Mouse (Mus musculus) cerebral cortex, adult 2 months (tissue): ENCODE results near the gene Irgm1.

Experiments
- WGBS: fragments of 180-500 bp; shearing (Covaris S2); methylation state at CpG from one replicate; pipeline ENCODE4 v1.1.7; 2018; 5-methylcytosine and 5-hydroxymethylcytosine counted together

The Irgm1 gene

DNA sequence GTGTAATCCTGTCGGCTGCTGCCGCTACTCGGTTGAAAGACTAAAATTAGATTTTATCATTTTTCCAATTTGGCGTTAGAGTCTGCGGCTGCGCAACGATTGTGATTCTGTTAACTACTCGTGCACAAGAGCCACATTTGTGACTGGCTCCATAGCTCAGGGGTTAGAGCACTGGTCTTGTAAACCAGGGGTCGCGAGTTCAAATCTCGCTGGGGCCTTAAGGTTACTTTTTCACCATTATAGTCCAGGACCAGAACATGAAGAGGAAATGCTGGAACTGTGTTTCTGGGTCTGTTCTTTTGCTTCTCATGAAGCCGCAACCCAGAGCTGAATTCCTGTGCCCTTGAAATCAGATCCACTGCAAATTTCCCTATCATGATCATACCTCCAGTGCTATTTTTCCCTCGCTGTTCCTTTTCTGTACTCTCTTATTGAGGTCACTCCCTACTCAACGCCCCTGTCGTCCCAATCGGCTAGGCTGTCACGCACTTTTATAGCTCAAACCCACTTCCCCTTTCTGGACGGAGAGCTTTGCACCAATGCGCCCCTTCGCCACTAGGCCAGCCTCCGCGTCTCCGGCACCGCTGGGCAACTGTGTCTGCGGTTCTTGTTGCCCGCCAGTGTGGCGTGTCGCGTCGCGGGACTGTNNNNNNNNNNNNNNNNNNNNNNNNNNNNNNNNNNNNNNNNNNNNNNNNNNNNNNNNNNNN lies 17.9 kb downstream of the Irgm1 start:
- 4% methylated on average over 31 of the region's 31 CpGs for WGBS

DNA sequence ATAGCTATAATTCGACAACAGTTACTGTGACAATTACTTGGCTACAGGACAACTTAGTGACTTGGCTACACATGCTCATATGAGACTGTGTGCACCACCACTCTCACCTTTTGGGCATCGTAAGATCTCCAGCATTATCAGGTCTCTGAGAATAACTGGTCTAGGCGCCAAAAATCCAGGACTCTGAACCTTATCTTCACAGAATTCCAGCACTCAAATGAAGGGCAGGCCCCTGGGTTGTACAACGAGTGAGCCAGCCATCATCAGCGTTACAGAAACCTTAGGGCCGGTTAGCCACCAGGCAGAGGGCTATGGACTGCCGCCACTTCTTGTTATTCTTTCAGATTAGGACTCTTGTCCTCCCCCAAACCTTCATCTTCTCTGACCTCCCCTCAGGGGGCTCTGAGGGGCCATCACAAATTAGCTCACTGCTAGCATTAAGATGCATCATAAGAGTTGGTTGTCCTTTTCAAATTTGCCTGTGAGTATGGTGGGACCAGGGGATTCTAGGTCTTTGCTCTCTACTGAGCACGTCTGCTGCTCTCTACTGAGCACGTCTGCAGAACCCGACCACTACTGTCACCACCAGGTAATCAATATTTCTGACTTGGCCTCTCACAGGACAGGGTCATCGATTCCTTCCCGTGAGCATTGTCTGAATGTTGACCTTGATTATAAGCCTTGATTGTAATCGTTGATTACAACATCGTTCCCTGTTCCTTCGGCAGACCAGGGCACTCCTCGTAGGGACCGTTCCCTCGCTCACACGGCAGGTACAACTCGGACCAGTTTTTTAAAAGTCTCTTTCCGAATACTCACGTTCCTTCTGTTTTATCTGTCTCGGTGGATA lies 18.6 kb downstream of the Irgm1 start:
- 12% methylated on average over 23 of the region's 23 CpGs for WGBS

DNA sequence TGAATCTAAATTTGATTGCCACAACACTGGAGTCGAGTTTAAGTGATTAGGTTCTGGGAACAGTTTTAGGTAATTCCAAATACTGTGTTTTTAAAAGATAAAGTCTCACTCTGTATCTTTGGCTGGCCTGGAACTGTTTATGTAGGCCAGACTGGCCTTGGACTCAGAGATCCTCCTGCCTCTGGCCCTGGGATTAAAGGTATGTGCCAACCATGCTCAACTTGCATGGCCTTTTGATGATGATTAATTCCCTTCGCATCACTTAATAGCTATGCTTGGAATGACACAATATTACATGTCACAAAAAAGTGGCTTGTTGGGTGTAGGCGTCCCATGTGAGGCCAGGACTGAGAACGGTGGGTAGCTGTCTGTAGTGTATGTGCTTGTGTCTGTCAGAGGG lies 19.3 kb downstream of the Irgm1 start:
- 62% methylated on average over 4 of the region's 4 CpGs for WGBS

DNA sequence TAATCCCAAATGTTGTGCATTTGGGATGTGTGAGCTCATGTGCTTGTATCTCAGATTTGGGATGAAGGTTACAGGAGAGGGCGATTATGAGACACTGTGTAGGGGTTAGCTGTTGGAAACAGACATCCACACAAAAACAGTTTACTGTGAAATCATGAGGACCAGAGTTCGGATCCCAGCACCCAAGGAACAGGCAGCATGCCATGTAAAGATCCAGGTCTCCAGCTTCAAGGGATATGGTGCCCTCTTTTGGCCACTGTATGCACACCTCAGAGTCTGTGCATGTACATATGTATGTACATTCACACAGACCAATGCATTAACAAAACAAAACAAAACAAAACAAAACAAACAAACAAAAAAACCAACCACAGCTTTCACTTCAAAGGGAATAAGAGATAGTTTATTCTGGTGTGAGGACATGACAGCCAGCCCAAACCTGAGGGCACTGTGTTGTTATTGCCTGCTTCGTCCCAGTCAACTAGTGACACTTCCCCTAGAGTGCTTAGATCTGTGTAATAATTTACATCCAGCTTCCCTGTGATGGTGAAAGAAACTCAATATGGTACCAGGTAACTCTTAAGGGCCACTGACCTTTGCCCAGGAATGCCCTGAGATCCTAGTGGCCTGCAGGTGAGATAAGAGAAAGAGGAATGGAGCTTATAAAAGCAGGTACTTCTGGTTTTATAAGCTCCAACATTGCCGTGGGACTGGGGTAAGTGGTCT lies 20.1 kb downstream of the Irgm1 start:
- 81% methylated on average over 4 of the region's 4 CpGs for WGBS

DNA sequence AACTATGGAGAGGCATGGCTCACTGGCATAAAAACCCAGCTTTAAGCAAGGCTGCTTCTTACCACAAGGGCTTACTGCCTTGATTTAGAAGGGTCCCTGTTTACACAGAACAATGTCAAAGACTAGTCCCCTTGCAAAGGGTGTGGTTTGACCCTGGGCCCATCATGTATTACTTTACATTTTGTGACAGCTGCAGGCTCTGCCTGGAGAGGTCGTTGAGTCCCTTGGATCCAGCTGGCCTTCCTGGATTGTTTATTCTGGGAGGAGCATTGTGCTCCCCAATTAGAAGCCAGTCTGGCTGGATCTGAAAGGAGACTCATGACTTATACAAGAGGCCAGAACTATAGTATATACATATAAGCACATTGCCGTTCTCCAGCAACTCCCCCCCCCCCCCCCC lies 21.2 kb downstream of the Irgm1 start:
- WGBS = 49% methylated on average over 2 of the region's 2 CpGs

DNA sequence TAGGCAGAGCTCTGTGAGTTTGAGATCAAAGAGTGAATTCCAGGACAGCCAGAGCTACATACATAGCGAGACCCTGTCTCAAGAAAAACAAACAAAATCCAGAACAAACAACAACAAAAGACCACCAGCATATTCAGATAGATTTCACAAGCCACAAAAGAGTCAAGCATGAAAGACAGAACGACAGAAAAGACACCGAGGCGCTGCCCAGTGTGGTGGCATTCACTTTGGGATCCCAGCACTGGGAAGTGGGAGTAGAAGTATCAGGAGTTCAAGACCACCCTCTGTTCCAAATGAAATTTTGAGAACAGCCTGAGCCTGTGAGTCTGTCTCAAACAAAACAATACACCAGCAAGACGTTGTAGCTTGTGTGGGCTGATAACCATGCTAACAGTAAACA lies 24.6 kb downstream of the Irgm1 start:
- 71% methylated on average over 5 of the region's 5 CpGs for WGBS

DNA sequence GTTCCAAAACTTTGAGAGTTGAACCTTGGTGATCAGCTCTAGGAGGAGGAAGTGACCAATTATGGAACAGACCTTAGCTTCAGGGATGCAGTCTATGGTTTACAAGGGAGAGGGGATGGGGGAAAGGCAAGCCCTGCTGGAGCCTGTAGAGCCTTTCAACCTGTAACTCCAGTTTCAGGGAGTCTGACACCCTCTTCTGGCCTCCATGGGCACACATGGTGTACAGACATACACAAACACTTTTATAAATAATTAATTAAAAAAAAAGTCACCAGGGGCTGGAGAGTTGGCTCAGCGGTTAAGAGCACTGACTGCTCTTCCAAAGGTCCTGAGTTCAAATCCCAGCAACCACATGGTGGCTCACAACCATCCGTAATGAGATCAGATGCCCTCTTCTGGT lies 25.1 kb downstream of the Irgm1 start:
- WGBS = 89% methylated on average over 2 of the region's 2 CpGs

DNA sequence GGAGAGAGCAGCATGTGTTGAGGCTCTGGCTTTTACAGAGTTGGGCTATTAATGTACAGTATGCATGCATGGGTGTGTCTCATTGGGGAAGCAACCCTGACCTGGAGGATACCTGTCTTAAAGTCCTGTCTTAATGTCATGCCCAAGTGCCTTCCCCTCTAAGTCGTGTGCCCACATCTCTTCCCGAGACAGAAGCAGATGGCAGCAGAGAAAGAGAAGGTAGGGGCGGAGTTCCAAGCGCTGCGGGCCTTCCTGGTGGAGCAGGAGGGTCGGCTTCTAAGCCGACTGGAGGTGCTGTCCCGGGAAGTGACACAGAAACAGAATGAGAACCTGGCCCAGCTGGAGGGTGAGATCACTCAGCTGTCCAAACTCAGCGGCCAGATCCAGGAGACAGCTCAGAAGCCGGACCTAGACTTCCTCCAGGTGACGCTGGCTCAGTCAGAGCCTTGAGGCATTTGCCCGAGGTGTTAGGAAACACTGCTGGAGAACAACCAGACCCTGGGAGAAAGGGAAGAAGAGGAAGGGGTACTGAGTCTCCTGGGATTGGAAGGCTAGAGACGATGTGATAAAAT lies 26.2 kb downstream of the Irgm1 start:
- WGBS = 66% methylated on average over 13 of the region's 13 CpGs

DNA sequence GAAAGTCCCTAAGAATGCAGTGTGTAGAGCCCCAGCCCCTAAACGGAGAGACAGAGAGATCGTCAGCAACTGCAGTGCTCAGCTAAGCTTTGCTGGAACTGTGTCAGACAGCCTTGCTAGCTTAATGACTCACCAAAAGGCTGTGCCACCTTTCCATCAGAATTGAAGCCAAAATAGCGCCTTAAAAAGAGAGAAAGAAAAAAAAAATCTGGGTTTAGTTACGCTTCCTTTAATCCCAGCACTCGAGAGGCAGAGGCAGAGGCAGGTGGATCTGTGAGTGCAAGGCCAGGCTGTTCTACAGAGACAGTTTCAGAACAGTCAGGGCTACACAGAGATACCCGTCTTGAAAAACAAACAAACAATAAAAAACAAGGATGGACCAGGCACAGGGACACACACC lies 27.2 kb downstream of the Irgm1 start:
- WGBS = 44% methylated on average over 6 of the region's 6 CpGs

DNA sequence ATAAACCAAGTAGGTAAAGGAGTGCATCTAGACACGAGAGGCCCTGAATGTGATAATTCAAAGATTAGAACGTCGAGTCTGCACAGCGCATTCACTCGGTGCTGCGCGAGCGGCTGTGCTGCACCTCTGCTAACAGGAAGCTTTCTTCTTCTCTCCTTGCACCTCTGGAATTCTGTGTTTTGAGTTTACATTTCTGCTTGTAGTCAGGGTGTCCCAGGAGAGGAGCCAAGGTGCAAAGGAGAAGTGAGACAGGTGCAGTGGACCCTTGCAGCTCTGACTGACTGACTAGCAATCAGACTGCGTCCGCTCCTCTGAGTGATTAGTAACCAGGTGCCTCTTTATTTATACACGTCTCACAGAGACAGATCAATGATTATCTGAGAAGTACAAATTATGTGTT lies 28.3 kb downstream of the Irgm1 start:
- WGBS = 93% methylated on average over 11 of the region's 11 CpGs

DNA sequence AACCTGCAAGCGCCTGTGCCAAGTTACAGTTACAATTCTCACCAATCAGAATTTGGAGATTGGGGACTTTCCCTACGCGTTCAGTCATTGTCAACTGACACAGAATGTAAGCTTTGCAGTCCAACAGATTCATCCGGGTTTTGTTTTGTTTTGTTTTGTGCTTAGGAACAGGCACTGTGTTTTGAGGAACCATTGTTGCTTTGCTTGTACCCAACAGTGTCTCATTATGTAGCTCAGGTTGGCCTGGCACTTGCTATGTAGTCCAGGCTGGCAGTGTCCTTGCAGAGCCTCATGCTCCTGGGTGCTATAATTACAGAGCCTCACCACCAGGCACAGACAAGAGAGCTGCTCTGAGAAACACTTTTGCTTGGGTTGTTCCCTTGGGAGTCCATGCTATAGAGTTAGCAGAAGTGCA lies 29.1 kb downstream of the Irgm1 start:
- WGBS = 84% methylated on average over 4 of the region's 4 CpGs

DNA sequence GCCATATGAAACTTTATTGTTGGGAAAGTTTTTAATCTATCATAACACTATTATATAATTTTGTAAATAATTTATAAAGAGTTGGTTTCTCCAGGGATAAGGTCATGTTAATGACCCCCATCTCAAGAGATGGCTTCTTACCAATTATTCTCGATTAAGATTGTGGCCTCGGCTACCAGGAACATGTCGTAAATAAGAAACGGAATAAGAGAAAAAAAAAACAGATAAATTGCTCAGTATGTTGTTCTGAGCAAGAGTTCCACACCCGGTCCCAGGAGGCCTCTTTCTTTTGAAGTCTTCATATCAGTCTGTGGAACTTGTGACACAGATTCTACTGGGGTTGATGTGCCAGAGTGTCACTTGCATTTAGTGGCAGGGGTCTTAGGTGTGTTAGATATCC lies 30.3 kb downstream of the Irgm1 start:
- 92% methylated on average over 5 of the region's 5 CpGs for WGBS

DNA sequence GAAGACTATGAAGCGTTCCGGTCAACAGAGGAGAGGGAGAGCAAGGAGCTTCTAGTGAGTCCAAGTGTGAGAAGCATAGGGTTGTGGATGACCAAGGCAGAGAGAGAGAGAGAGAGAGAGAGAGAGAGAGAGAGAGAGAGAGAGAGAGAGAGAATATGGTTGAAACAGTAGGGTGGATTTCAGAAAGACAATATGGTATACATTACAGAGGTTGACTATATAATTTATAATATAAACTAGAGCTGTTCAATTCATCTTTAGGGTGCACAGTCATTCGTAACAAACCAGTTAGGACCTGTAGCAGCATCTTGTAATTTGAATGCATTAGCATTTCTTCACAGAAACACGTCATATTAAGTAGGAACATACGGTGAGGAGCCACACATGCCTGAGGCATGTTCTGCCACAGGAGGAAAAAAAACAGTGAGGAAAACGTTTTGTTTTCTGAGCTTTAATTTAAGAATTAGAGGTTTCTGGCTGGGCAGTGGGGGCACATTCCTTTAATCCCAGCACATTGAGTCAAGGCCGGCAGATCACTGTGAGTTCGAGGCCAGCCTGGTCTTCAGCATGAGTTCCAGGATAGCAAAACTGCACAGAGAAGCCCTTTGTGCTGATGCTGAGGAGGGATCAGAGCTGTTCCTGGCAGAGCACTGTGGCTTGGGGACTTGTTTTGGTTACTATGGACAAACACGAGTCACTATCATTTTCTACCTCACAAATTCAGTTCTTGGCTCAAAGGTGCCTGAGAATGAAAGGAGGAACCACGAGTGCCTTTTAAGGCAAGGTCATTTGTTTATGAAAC lies 32.4 kb downstream of the Irgm1 start:
- WGBS = 85% methylated on average over 10 of the region's 10 CpGs

DNA sequence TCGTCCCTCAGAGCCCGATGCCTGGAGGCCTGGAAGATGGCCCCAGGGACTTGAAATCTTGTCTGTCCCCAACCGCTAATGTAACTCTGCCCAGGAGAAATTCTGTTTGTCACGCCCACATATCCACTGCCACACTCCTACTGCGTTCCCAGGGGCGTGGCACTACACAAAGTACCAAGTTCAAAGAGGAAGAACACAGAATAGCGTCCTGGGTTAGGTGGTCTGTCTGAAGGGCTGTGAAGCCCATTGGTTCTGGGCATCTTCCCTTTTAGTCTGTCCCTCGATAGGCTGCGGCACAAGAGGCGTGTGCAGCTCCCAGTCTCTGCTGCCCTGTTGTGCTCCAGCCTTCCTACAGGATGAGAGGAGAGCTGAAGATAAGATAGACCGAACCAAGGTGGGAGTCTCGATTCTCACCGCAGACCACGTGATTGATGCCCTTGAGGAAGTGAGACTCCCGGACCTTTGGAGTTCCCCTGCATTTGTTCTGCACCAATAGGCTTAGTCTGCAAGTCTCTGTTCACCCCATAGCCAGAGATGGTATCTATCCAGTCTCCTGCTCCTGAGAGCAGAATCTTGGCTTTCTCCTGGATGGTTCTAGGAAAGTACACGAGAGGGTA lies 33.2 kb downstream of the Irgm1 start:
- 4% methylated on average over 16 of the region's 16 CpGs for WGBS

DNA sequence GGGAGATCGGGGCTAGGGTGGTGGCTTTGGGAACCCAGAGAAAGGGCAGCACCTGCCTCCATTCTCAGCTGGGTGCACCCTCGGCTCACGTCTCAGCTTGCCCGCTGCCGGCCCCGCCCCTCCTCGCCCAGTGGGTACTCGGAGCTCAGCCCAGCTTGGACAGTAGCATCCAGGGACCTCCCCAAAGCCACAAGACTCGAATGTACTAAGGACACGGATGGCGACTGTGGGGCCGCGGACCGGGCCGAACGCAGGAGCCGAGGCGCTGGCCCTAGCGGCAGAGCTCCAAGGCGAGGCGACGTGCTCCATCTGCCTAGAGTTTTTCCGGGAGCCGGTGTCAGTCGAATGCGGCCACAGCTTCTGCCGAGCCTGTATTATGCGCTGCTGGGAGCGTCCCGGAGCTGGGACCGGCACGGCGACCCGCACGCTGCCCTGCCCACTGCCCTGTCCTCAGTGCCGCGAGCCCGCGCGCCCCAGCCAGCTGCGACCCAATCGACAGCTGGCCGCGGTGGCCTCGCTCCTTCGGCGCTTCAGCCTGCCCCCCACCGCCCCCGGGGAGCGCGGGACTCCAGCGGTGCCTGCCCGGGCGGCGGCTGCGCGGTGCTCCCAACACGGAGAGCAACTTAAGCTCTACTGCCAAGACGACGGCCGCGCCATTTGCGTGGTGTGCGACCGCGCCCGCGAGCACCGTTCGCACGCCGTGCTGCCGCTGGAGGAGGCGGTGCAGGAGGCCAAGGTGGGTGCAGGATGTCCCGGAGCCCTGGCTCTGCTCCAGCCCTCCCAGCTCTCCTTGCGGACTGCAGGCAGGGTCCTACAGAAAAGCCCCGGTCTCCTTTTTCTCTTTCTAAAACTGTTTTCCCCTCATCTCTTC lies 33.9 kb downstream of the Irgm1 start:
- under 1% methylated on average over 77 of the region's 77 CpGs for WGBS

DNA sequence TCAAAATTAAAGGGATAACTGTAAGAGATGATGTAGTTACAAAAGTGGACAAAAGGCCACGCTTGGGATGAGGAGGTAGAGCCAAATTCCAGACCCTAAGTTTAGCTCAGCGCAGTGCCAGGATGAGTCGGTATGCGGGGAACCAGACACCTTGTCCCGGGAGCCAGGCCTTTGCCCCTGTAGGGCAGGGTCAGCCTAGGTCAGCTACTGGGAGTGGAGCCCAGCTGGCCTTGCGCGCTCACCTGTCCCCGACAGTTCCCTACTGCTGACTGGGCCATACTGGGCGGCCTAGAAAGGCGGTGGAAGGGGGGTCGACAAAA lies 34.5 kb downstream of the Irgm1 start:
- 33% methylated on average over 11 of the region's 11 CpGs for WGBS

DNA sequence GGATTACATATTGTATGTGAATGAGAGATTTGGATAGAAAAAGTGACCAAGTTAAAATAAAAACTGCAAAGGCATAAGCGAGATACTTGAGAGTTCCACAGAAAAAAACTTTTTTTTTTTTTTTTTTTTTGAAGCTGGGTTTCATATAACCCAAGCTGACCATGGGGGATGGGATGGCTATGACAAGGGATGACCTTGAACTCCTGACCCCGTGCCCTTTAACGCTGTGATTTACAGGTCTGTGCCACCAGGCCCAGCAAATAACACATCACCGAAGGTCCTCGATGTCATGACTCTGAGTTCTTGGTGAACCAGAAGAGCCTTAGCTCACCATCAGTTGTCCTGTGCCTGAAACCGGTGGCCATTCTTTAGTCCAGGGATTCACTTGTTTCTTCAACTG lies 35.6 kb downstream of the Irgm1 start:
- 79% methylated on average over 6 of the region's 6 CpGs for WGBS

DNA sequence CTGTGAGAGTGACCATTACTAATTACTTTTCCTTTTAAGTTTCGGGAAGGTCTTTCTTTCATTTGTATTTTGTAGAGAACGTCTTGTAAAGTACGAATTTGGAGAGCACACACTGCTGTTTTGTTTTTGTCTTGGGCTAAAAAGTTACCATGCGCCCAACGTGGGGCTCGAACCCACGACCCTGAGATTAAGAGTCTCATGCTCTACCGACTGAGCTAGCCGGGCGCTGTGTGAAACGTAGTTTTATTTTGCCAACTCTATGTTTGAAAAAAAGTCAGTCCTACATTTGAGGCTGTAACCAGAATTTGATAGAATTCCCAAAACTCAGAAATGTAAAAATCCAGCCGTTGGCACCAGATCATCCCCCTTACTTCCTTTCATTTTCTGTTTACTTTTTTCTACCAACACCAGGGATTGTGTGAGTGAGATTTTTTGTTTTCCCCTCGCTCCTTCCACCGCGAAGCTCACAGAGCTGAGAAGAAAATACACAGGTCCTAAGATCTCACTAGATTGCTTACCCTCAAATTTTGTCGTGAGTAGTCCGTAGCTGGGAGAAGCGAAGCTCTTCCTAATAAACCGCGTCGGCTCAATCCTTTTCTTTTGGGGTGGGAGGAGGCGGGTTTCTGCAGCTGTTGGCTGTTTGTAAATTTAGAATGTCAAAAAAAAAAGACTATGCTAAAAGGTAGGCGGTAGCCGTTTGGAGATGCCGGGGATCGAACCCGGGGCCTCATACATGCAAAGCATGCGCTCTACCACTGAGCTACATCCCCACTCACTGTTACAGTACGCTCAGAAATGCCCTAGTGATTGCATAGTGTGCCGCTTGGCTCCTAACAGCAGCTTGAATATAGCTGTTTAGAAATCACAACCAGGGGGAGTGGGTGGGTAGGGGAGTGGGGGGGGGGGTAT lies 37.5 kb downstream of the Irgm1 start:
- under 1% methylated on average over 30 of the region's 30 CpGs for WGBS

DNA sequence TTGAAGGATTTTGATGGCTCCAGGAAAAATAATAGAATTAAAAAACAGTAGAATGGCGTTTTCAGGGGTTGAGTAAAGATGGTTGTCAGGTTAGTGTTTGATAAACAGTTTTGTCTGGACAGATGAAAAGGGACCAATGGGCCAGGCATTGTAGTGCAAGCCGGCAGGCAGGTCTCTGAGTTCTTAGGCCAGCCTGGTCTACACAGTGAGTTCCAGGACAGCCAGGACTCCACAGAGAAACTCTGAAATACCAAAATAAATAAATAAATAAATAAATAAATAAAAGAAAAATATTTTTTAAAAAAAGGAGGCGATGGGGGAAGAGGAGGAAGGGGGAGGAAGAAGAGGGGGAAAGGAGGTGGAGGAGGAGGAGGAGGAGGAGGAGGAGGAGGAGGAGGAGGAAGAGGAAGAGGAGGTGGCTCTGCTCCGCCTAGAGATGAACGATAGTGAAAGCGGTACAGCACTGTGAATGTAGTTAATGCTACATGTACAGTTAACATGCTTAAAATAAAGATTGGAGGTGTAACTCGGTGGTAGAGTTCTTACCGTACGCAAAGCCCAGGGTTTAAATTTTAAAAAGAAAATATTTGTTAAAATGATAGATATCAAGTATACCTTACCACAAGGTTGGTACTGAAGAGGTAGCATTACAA lies 38.3 kb downstream of the Irgm1 start:
- 24% methylated on average over 8 of the region's 9 CpGs for WGBS
